Mouse (Mus musculus) ES-CJ7 (cell line): Measurements from ENCODE around the gene C6.
A peak's percentile ranks its signal among the peaks of the same experiment; 100 is the strongest.

ENCODE experiments used
- DNase-seq: peaks from one replicate; pipeline ENCODE4 v3.0.0; 2011; ENCODE audit warnings: low read depth, low spot score

The C6 gene

DNA sequence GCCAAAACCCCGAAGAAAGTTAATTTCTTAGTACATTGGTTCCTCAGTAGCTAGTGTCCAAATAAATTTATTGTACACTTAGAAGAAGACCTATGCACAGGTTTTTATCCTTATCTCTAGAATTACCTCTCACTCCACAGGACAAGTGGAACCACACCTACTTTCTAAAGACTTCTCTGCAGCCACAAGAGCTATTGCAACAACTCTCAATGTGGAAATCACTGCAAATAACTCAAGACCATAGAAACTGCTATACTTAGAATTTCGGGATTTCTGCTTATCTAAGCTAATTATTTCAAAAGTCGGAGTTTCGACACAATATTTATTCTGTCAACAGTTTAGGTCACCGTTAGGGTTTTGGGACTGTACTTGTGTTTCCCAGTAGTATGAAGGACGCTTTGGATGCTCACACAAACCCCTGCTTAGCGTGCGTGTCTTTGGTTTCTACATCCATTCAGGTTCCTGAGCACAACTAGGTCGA is at the start of gene C6:
Gene C6, plus strand, starts transcription at position 346 of the 481 bp plus-strand sequence.
- no peak for DNase-seq

DNA sequence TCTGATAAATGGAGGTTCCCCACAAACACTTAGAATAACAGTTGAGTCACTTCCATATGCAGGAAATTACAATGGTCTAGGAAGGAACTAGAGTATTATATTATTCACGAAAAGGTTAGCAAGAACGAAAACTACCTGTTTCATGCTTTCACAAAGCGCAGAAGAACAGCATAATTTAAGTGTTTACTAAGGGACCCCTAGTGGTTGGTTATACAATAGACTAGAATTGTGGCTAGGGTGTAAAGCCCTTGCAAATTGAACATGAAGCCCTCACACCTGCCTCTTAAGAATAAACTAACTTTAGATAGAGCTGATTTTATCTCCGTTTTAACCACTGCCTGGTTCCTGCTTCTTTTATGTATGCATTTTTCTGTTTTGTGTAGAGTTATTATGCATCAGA is 29.4 kb upstream of the C6 start:
- DNase-seq, result peak; percentile 9

DNA sequence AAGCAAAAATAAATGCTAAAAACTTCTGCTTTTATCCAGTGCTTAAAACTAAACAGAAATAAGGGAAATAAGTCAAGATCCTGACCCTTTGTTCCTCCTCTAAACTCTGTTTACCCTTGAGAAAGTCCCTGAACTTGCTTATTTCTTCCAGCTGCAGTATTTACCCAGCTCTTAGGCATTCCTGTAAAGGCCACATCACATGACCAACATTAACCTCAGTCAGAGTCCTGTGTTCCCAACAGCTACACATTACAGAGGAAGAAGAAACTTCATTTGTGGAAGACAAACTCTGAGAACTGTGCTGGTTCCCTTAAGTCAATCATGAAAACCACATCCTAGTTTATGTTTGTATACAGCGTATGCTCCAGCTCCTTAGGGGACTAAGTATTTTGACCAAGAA is 7.2 kb downstream of the C6 start:
- DNase-seq, result no peak

DNA sequence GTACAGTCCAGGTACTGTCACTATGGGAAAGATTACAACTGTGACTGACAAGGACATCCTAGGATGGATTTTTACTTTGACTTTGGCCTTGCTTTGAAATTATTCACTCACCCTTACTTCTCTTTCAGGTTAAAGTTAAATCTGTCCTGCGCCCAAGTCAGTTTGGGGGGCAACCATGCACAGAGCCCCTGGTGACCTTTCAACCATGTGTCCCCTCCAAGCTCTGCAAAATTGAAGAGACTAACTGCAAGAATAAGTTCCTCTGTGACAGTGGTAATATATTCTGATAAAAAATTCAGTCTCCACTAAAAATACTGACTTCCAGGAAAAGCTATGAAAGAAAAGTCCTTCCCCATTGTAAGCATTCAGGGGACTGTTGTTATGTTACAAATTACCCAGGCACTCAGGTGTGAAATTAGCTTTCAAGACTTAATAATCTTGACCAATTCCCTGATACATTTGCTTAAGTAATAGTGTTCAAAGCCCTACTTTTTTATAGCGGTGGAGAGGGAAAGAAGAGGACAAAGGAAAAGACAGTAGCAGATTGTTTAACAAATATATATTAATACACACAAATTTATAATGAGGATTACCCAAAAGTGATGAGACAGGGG is 8.1 kb downstream of the C6 start:
- DNase-seq, result no peak

DNA sequence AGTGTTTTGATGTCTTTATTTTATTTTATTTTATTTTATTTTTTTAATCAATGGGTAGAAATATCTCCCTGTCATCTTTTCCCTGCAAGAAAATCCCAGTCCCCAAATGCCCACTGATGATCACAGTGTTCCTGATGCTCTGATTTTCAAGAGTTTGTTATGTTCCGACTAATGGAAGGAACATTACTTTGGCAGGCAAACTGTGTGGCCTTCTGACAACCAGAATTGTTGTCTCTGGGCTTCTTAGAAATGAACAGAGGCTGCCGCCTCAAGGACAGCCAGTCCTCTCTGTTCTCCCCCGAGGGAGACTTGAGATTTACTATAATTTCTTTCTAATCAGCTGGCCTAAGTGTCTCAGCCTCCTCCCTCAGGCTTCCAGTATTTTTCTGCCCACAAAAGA is 20.7 kb downstream of the C6 start:
- no peak for DNase-seq

DNA sequence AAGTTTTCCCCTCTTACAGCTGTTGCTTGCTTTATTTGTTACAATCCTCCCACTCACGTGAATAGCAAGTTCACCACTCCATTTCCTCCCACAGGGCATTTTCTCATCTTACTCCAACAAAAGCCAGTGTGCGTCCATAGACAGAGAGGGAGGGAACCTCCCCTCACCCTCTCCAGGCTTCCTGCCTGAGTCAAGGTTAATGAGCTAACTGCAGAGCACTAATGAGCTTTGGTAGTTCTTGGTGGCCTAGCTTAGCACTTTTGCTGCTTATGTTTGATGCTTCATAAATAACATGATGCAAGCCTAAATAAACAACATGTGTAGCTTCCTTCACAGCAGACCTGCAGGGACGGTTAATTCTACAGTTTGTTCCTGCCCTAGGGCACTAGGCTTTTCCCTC is 63.4 kb downstream of the C6 start:
- DNase-seq, result no peak

DNA sequence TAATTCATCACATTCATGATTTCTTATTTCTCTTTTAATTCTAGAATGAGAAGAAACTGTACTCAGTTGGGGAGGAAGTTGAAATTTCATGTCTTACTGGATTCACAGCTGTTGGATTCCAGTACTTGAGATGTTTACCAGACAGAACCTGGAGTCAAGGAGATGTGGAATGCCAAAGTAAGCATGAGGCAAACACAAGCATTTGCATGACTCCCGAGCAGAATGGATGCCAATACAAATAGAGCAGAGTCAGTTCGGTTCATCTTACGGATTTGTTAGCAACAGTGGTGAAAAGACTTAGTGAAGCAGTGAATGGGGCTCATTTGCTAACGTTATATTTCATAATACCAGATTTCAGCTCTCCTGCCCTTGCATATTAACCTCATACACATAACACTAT is 69.9 kb downstream of the C6 start:
- no peak for DNase-seq

DNA sequence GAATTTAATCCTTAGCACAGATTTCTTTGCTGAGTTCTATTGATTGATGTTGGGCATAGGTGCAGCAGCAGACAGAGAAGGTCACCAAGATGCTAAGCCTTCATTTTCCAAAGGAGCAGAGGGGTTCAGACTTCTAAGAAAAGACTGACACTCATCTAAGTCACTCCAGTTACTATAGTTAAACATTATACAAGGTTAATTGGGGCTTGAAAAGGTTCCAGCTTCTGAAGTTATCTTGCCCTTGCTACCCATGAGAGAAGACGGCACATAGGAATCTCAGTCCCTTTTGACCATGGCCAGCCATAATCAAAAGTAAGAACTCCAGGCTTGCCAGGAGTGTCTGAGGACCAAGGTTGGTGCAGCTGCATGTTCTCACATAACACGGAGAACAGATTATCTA is 77.3 kb downstream of the C6 start:
- DNase-seq, result no peak

DNA sequence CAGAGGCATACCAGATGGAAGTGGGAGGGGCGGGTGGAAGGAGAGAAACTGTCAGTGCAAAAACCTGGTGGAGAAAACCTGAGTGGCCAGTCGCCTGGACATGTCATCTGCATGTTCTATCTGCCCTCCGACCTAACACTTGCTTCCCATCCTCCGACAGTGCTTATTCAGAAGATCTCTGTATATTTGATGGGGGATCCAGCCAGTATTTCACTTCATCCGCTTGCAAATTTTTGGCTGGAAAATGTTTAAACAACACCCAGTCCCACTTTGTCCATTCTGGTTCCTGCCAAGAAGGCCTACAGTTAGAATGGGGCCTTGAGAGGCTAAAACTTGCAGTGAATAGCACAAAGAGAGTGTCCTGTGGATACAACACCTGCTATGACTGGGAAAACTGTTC is 81.2 kb downstream of the C6 start:
- no peak for DNase-seq

DNA sequence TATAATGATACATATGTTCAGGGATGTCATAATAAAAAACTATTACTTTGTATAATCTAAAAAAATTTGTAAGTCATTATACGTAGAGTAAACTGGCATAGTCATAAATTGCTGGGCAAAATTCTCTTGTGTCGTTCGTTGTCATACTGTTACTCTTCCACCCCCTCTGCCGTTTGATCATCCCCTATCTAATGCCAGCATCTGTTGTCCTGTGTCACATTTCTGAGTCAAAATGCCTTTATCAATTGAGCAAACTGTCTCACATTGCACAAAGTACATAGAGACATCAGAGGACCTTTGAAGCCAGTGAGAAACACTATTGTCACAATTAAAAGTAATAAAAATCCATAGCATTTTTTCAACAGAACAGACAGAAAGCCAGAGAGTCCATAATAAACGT is 88.0 kb downstream of the C6 start:
- DNase-seq, result no peak

DNA sequence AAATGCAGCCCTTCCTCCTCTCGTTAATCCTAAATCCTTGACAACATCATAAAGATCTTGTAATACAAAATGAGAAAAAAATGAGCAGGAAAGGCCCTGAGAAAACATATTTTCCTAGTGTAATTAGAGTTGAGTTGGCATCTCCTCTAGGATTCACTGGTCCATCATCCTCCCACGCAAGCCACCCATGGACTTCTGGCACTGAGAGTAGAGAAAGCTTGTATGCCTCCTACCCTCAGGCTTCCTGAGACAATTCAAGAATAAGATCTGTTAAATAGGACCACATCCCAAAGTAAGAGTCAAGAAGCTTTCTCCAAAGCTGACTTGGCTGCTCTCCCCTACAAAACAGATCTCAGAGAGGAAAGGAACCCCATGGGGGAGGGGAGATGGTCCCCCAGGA is 88.7 kb downstream of the C6 start:
- DNase-seq, result no peak

DNA sequence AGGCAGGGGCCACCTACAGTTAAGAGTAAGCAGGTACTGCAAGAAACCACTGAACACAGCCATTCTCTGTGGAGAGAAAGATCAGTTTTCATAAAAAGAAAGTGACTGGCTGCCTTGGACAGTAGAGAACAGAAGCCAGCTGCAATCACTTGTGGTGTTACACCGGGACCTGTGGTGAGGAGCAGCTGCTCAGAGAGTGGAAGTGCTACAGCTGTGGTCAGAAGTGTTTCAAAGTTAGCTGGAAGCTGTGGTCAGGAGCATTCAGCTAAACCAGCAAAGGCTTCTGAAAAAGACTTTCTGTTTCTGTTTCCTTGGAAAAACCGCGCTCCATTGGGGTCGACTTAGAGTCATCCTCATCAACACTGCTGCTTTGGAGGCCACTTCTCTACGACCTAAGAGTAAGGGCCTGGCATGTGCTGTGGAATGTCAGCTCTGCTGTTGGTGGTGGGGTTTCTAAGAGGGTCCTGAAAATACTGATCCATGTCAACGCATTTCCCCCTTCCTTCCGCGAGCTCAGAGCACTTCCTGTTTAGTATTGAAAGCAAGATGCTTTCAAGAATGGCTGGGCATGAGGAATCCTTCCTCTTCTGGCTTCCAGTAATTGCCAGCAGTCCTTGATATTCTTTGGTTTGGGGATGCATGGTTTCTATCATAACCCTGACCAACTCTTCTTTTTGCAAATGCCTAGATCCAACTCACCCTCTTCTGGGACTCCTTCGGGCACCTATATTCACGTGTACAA is 89.9 kb downstream of the C6 start:
- no peak for DNase-seq

DNA sequence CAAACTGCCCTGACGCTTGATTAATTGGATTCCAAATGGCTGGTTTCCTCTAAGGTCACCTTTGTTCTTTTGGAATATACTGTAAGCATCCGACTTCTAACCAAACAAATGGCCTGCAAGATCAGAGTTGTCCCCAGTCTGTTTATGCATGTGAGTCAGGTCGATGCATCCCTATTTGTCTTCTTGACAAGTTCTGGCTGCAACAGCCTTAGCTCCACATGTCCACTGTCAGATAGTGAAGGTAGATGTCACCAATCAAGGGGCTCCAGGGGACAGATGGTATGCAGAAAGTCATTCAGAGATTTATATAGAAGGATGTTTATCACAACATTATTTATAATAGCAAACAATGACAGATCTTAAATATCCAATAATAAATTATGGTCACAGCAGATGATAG is 91.5 kb downstream of the C6 start:
- no peak for DNase-seq

DNA sequence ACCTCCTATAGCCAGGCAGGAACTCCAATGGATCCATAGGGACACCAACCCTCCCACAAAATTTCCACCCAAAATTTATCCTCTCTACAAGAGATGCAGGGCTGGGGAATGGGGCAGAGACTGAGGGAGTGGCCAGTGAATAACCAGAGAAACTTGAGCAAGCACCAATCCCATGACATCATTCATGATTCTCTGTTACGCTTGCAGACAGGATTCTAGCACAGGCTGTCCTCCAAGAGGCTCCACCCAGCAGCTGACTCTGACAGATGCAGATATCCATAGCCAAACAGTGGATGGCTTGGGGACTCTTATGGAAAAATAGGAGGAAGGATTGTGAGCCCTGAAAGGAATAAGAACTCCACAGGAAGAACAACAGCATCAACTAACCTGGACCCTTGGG is 94.2 kb downstream of the C6 start:
- DNase-seq, result no peak

DNA sequence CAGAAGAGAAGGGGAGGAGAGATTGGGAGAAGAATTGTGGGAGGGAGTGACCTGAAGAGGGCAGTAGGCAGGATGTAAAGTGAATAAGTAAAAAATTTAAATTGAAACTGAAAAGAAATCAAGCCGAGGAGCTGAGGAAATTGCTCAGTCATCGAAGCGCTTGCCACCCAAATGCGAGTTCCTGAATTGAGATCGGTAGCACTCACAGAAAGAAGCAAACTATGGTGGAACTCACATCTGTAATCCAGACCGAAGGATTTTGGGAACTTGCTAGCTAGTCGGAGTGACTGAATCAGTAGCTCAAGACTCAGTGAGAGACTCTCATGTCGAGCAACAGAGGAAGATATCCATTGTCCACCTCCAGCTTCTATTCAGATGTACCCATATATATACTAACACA is 94.8 kb downstream of the C6 start:
- DNase-seq, result no peak

DNA sequence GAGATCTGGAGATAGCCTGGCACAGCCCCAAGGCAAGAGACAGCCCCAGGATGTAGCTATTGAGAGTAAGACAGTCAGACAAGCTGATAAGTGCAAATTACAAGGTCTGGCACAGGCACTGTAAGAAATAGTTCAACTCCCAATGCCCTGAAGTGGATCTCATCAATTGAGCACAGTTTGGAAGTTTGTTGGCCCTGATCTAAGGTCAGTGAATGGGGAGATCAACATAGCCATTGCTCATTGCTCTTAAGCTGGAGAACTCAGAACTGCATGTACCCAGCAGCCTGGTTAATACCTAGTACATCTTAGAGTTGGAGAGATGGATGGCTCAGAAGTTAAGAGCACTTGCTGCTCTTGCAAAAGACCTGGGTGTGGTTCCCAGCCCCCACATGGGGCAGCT is 100.8 kb downstream of the C6 start:
- DNase-seq, result no peak

DNA sequence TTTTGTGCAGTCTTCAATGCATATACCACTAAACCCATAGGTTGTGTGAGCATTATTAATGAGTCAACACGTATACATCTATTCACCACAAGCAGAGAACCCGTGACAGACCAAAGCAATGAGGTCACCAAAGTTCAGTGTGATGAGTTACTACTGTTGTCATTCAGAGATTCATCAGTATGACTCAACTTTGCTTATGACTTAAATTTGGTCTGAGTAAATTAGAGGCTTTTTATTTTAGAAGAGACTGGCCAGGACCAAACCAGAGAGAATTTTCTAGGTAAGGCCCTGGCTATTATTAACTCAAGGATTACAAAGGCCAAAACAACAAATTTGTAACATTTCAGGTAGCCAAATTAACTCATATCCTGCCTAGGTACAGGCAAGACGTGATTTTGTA is 109.4 kb downstream of the C6 start:
- no peak for DNase-seq

DNA sequence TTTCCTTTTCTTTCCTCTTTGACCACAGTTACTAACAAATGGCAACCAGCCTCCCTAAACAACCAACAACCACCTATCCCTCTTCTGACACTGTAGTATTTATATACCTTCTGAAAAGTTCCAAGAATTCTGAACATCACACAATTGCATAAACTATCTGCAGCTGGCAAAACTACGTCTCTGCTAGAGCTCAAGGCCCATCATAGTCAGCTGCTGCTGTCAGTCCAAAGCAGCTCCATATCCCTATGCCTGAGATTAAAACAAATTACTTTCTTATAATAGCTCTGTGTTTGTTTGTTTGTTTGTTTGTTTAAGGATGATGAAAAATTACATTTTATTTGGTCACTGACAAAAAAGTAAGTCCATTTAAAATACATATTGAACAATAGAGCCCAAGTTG is 123.0 kb downstream of the C6 start:
- no peak for DNase-seq
